Mouse (Mus musculus): ENCODE data around the gene Cdc42bpa.

DNA sequence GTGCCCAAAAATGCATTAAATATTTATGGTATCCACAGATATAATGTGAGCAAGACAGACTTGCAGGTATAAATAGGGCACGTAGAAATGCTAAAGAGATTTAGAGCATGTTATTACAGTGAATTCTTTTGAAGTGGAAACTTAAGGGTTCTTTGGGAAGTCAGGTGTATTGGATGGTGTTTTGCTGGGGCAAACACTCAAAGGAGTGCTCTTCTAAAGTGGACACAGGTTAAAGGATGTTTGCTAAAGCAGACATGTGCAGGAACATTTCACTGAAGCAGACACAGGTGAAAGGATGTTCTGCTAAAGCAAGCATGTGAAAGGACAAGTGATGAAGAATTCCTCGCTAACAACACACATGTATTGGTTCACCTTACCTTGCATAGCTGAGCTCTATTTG lies 83.9 kb downstream of the Cdc42bpa start:
- TF ChIP-seq CTCF (conservative IDR thresholded peaks at IDR 0.05; ENCODE audit: insufficient read depth, insufficient read length, low read depth, low read length) (no peak), POLR2A (IDR thresholded peaks at IDR 0.05; ENCODE audit: low read depth, low read length) (no peak)

Data from kidney, adult 2 months (tissue).